Mouse (Mus musculus) thymus, adult 2 months (tissue): ENCODE results near the gene Ninj1.

ENCODE experiments used
- CTCF ChIP-seq: fragments of 200-500 bp; IDR thresholded peaks from 2 replicates; pipeline ENCODE4 v1.5.1; 2012; ENCODE audit warnings: mild to moderate bottlenecking, control low read depth, low read length, moderate library complexity, borderline replicate concordance; ENCODE audit not compliant: control insufficient read depth, poor library complexity, insufficient read depth; ENCODE audit errors: extremely low read depth
- POLR2A ChIP-seq: fragments of 200-500 bp; IDR thresholded peaks from 2 replicates; pipeline ENCODE4 v1.6.1; 2012; ENCODE audit warnings: mild to moderate bottlenecking, low read length, control low read depth, moderate library complexity; ENCODE audit not compliant: control insufficient read depth, poor library complexity, insufficient read depth; ENCODE audit errors: extremely low read depth

- TF ChIP-seq CTCF (no peak), POLR2A (no peak)
Measured at GRCm38 (mm10) chr13:49193650-49194049, 6.4 kb downstream of the Ninj1 start.
